Mouse (Mus musculus) kidney, postnatal 36 days (tissue): Measurements from ENCODE around the gene Uxs1.
A peak's percentile ranks its signal among the peaks of the same experiment; 100 is the strongest.

Experiments
- DNase-seq, 2 experiments: peaks; one replicate each; pipeline ENCODE4 v3.0.0; 2021 to 2022; ENCODE audit warnings: mixed read lengths in 2 of 2

Gene Uxs1

DNA sequence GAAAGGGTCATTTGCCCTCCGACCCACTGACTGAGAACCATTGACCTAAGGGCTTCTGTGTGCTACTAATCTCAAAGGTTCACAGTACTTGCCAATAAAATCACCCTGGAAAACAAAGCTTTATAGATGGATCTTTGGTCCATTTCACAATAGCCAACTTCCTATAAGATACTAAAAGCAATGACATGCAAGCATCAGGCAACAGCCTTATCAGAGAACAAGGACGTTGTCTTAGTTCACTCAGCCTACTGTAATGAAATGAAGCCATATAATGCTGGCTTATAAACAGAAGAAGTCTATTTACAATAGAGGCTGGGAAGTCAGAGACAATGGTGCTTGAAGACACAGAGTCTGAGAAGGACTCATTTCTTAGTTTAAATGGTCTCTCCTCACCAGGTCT is 37.8 kb downstream of the Uxs1 start:
- no peak for DNase-seq

DNA sequence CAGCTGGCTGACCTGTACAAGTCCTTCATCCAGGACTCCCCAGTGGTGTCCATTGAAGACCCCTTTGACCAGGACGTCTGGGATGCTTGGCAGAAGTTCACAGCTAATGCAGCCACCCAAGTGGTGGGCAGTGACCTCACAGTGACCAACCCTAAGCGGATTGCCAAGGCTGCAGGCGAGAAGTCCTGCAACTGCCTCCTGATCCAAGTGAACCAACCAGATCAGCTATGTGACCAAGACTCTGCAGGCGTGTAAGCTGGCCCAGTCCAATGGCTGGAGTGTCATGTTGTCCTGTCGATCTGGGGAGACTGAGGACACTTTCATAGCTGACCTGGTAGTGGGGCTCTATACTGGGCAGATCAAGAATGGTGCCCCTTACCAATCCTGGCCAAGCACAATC is 40.9 kb downstream of the Uxs1 start:
- DNase-seq = no peak

DNA sequence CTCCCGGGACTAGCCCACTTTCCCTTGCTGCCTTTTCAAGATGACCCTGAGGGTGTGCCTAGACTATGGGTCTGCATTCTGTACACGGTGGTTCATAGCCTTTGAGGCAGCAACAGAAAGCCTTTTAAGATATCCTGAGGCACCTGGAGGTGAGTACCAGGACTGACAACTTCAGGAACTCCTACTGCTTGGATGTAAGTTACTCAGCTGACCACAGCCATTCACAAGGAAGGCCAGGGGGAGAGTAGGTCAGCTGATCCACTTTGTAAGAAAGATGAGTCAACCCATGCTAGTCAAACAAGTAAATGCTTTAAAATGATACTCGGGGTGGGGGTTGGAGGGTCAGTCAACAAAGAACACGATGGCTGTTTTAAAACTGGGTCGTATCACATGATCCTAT is 42.3 kb downstream of the Uxs1 start:
- no peak for DNase-seq

DNA sequence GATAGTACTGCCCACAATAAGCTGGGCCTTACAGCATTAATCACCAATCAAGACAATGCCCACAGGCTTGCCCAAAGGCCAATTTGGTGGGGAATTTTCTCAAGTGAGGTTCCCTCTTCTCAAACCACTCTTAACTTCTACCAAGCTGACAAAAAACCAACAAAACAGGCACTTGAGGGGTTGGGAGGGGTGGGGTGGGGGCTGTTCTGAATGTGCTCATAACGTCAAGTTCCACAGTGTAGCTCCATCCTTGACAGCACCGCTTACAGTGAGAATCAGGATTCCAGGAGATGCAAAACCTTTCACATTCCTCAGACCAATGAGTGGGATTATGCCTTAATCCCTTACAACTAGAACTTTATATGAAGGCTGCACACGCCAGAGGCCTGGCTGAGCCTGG is 44.4 kb downstream of the Uxs1 start:
- no peak for DNase-seq

DNA sequence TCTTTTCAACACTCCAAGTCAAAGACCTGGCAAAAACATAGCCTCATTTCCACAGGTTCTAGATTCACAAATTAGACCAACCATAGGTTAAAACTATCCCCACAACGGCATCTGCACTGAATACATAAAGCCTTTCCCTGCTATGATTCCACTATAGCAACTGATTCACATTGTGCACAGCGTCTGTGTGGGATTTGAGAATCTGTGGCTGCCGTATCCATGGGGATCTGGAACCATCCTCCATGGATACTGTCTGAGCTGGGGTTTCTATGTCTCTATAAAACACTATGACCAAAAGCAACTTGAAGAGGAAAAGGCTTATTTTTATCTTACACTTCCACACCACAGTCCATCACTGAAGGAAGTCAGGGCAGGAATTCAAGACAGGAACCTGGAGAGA is 44.9 kb downstream of the Uxs1 start:
- no peak for DNase-seq

DNA sequence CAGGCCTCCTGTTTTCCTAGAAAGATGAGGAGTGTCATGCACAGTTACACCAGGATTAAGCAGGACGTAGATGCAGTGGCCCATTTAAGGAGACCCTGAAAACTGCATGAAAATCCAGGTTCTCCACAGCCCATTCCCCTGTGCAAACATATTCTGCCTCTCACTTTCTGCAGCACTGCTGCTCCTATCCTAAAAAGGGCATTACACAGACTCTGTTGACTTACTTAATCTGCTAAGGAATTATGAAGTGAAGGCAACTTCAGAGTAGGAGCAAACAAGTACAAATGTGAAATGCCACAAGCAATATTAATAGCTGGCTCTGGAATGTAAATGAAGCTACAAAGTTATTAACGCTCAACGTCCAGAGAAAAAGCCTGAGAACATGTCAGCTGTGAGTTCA is 45.9 kb downstream of the Uxs1 start:
- no peak for DNase-seq

DNA sequence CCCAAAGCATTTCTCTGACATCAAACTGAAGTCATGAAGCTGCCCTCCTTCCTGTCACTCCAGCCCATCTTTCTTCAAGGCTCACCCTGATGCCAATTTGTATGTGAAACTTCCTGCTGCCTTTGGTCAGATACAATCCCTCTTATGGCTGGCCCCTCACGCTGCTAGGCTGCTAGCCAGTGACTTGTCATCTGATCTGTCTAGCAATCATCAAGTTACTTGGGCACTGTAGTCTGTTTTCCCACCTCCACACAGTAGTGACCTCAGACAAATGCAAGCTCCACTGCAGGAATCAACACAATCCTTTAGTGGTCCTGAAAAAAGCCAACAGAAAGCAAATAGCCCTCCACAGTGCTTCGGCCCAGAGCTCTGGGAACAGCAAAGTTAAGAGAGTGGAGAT is 46.4 kb downstream of the Uxs1 start:
- no peak for DNase-seq

DNA sequence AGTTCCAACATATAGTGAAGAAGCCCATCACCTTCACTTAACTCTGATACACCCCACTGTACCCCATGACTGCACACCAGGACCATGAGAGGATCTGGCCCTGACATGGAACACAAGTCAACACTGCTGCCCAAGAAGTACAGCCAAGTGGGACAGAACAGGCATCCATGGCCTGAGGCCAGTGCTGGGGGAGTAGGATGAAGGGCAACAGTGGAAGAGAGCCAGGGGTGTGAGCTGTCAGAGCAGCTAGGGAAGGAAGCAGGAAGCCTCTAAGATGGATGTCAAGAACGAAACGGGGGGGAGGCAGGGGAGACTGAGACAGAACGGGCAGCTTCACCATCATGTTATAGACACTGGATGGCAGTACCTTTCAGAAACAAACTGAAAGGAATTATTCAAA is 51.5 kb downstream of the Uxs1 start:
- DNase-seq = peak; percentile 20 to 32

DNA sequence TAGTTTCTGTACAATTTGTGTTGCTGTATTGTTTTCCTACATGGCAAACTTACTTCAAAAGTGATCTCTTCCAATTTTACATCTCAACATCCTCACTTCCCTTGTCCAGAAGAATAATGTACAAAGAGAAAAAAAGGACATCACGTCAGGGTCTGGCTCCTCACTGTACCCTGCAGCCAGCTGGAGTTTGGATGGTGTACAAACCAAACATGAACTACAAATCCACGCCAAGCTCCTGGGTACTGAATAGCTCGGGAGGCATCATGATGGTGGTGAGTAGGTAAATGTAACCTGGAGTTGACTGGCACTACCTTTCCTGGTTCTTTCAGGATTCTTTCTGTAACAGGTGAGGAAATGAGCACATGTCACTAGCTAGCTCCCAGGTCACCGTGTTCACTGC is 53.5 kb downstream of the Uxs1 start:
- peak in 1 of 2 experiments; percentile 2 for DNase-seq

DNA sequence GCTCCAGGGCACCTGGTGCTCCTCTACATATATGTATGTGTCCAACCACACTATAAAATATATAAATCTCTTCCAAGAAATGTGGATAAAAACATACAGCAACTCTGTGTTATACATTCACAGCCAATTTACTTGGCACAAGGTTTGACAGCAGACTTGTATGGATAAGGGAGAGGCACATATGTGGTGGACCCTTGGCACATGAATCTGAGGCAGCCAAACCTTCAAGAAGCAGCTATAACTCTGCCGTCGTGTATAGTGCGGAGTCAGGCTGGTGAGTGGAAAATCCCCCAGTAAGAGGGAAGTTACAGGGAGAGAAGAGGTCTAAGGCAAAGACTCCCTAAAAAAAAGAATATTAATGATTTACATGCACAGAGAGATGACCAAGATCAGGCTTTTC is 54.9 kb downstream of the Uxs1 start:
- no peak for DNase-seq

DNA sequence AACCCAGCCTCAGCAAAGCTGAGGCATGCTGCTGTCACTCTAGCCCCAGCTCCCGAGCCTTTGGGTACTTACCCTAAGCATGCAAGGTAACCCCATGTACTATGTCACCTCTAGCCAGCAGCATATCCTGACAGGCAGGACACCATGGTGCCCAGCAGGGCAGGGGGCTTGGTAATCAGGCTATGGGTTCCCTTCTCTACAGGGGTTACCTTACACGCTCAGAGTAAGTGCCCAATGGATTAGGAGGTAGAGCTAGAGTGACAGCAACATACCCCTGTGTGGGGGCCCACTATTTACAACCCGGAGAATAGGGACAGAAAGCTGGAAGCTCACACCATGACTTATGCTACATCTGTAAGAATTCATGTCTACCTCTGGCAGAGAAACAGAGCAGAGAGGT is 57.6 kb downstream of the Uxs1 start:
- no peak for DNase-seq

DNA sequence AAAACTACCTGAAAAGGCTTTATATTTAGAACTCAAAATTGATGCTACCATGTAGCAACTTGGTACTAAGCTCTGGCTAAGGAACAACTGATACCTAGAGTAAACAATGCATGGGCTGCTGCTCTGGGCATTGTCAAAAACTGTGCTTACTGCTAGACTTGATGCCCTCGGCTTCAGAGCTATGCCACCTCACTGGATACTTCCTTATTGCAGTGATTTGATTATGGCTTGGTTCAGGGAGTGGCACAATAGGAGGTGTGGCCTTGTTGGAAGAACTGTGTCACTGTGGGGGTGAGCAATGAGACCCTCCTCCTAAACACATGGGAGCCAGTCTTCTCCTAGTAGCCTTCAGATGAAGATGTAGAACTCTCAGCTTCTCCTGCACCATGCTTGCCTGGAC is 58.3 kb downstream of the Uxs1 start:
- no peak for DNase-seq

DNA sequence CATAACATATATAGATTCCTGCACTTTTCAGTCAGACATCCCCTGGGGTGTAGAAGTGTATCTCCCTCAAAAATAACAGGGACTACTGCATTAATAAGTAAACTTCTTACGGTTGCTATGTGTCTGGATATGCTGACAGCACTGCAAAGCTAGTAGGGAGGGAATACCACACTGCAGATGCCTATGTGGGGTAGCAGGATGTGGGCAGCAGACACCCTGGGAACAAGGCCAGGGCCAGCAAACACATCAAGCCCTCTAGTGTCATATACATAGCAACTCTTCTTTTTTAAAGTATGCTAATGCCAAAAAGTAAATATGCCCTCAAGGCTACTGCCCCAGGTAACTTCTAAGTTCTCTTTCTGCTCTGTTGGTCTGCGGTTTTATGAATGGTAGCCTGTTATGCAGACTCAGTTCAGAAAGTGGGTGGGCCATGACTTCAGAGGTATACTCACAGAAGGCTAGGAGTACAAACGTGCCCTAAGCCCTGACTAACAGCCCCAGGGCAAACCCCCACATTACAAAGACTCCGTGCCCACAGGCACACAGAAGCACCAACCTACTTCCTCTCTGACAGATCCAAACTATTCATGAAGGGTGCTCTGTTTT is 59.1 kb downstream of the Uxs1 start:
- no peak for DNase-seq

DNA sequence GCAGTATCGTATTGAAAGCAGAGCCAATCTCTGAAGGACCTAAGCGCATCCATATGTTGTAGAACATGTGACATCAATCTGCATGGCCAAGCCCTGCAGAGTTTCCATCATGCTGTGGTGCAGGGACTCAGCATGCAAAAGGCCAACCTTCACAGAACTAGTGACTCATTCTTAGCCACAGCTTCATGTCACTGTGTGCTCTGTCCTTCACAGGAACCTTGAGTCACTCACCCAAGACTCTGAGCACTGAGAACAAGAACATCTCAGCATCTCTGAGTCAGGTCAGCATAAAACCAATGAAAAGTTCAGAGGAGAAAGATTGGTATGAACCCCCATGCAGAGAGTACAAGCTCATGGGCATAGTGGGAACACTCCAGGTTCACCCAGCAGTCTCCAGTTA is 61.3 kb downstream of the Uxs1 start:
- no peak for DNase-seq

DNA sequence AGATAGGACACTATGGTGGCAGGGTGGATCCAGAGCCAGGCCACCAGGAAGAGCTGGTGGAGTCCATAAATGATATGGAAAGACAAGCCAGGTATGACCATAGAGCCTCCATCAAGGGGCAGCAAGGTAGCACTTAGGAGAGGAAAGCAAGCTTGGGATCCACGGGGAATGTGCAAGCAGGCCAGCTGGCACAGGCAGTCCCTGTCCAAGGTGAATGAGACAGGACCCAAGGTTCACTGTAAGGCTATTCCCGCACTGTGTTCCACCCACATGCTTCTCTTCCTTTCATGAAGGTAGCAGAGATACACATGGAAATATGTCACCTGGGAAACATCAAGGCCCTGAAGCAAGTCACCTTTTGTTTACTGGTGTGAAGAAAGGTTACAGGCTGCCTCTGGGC is 63.1 kb downstream of the Uxs1 start:
- no peak for DNase-seq

DNA sequence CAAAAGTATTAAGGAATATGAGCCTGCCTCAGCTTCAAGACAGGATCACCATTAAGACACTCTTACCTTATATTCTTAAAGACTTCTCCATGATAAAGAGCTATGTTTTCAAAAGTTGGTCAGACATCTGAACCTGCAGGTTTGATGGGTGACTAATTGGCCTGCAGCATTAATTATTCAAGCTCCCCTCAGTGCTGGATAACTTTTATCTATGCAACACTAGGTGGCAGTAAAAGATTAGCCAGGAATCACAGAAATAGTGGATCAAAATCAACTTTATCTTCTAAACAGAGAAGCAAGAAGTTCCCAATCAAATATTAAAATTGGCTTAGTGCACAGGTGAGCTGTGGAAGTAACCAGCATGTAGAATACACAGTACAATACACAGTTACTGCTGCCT is 67.5 kb downstream of the Uxs1 start:
- no peak for DNase-seq

DNA sequence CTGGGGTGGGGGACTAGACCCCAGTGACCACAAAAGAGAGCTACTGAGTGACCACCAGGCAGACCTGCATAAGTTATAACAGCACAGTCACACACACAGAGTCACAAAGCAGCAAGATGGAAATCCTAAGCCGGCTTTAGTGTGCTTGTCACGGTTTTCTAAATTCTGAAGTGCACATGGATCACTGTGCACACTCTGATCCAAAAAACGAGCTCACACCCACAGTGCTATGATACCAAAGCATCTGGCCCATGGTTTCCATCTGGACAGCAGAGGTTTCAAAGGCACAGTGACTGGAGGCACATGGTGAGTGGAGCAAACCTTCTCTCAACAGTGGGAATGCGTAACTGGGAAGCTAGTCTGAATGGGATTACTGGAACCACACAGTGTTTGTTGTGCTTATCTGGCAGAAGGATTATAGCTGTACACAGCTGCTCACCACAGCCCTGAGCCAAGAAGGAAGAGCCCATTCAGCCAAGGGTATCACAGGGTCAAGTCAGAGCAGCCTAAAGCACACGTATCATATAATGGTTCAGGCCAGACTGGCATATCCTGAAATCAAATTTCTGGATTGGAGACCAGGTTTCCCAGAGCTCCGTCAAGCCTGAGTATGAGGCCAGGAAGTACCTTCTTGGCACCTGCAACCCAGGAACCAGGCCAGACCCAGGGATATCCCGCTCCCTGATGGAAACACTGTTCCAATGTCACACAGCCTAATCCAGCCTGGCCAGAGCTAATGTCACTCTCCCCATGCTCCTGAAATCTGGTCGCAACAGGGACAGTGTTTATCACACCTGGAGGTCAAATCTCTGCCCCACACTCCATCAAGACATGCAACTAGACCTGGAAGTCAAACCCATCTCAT is 72.9 kb downstream of the Uxs1 start:
- DNase-seq = no peak

DNA sequence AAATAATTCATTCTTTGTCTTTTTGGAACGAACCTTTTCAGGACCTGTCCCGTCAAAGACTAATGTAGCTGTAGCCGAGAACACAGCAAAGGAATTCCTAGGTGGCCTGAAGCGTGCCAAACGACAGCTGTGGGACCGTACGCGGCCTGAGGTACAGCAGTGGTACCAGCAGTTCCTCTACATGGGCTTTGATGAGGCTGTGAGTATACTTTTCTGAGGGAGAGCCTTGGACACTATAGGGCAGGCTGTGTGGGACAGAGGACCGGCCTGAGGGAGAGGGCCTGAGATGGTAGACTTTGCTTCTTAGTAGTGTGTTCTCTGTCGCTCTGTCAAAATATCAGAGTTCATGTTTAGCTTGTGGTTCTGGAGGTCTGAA is 89.1 kb downstream of the Uxs1 start:
- DNase-seq = no peak

DNA sequence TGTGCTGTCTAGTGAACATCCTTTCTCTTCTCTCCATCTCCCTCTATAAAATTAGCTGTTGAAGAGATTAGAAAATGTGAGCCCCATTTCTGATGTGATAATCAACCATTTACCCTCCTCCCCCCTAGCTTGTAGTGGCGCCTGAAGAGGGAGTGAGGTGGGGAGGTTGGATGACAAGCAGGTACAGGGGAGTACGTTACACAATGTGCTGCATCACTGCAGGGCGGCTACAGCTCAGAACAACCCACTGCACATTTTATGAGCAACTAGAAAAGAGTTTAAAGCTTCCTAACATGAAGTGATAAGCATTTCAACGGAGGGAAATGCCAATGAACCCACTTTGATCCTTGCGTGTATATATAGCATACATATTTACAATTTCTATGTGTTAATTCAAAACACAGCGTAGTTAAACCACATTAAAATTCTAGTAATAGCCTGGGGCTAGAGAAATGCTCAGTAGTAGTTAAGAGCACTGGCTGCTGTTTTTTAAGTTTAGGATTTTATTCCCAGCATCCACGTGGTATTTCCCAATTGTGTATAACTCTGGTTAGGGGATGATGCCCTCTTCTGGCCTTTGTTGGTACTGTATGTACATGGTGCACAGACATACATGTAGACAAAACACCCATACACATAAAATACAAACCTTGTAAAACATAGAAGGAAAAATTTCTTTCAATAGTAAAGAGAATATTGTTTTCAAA is 89.6 kb downstream of the Uxs1 start:
- DNase-seq = peak; percentile 37 to 76

DNA sequence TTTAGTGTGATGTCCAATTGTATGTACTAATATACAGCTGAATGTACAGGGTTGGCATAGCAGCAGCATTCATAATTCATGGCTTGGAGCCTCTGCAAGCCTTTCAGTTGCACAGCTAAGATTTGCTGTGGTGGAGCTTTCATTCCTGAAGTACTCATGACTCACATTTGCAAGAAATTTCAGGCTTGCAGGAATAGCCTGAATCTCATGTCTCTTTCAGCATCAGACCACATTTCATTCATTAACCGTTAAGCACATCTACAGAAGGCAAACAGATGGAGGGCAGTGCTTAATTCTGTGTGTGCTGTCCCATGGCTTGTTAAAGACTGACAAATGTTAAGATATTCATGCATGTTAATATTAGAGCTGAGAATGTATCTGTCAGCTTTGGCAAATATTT is 94.9 kb downstream of the Uxs1 start:
- DNase-seq = no peak

DNA sequence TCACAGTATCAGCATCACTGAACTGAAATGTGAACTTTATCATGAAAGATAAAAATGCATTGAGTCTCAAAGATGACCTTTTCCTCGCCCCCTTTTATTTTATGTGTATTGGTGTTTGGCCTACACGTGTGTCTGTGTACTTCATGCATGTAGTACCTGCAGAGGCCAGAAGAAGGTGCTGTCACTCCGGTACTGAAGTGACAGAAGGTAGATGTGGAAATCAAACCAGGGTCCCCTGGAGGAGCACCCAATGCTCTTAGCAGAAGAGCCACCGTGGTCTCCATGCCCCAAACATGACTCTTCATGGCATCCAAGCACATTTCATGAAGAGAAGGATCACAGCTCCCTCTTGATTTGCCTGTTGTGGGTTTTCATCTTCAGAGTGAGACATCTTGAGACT is 95.5 kb downstream of the Uxs1 start:
- DNase-seq = no peak

DNA sequence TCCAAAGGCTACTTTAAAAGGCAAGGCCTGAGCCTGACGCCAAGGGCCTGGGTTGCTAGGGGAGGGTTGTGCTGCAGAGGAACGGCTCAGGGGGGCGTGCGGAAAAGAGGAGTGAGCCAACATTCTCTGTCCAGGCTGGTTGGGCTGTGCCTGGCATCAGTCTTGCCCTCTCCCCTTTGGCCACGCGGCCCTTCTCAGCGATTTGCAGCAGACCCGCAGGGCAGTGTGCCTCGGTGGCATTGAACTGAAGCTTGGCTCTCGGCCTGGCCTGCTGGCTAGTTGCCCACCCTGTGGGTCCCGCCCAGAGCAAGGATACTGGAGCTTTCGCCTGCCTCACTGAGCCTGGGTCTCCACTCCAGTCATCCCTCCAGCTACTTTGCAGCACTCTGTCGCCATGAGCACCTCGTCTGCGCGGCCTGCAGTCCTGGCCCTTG is 97.1 kb downstream of the Uxs1 start, which contains the start of gene 1500015O10Rik:
1500015O10Rik (plus strand) TSS at position 112 of the 434 bp plus-strand sequence.
- peak; percentile 38 to 74 for DNase-seq

DNA sequence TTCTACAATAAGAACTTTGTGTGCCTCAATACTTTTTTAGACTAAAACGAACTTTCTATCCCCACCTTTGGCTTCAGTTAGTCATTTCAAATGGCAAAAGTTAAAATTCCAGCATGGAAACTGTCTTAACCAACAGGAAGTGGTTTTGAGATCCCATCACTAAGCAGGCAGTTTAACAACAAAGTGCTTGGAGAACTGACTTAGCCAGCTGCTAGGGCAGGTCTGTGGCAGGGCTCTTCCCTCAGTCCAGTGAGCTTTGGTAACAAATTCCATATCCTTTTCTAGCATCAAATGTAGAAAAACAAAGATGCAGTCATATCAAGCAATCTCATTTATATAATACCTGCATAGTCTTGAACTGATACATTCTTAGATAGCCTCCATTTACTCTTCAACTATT is 105.1 kb downstream of the Uxs1 start:
- DNase-seq = no peak

DNA sequence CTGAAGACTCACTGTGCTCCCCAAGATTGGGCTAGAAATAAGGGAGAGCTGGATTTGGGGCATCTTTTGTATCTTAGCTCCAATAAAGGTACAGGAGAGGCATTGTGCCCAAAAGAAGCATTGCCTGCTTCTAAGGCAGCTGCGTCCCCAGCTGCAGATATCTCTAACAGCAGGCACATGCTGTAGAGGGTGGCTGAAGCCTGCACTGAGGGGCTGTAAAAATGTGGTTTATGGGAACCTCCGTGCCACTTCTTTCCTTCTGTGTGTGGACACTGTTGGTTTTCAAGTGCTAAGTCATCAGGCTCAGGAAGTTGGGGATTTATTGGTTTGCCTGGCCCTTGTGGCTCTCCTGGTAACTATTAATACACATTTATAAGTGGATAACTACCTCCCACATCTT is 108.8 kb downstream of the Uxs1 start:
- DNase-seq = no peak
